Mouse (Mus musculus): ENCODE results near the gene Arhgef2.

DNA sequence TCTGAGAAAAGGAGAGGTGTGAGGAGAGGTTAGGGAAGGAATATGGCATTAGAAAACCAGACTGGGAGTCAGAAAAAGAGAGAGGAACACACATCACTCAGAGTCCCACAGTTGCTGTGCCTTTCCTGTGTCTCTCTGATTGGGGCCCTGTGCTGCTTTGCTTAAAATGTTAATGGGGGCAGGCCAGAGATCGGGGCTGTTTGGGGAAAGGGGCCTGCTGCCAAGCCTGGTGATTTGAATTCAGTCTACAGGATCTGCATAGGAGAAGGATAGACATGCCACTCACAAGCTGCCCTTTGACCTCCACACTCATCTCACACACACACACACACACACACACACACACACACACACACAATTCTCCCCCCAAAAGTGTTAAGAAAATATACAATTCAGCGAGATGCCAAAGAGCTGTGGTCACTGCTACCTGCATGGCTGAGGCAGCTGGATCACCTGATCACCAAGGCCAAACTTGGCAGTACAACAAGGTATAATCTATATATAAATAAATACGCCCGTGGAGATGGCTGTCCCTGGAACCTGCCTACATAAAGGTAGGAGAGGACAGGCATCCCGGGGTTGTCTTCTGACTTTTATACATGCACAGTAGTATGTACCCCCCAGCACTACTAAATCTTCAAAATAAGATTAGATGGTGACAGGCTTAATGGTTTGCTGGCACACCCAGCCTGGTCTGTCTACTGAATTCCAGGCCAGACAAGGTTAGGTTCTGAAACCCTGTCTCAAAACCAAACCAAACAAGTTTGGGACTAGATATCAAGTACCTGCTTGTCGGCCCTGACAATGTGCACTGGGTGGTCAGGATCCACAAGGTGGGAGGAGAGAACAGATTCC lies 48.0 kb downstream of the Arhgef2 start:
- TF ChIP-seq CTCF (IDR thresholded peaks at IDR 0.05; ENCODE audit: extremely low read depth, insufficient read depth, low read length) (no peak), POLR2A (IDR thresholded peaks at IDR 0.05; ENCODE audit: extremely low read depth, insufficient read depth, low read length) (no peak)

Data from cortical plate, adult 2 months (tissue).